Mouse (Mus musculus) brain, embryonic 14.5 days (tissue): ENCODE measurements around the gene Scn8a.

Source experiments
- CTCF ChIP-seq: fragments of 200-500 bp; IDR thresholded peaks from 2 replicates; pipeline ENCODE4 v1.5.1; 2012; ENCODE audit warnings: inconsistent platforms, mild to moderate bottlenecking, moderate library complexity, borderline replicate concordance; ENCODE audit not compliant: insufficient read depth, insufficient read length; ENCODE audit errors: extremely low read depth
- POLR2A ChIP-seq: fragments of 200-500 bp; IDR thresholded peaks from 2 replicates; pipeline ENCODE4 v1.6.1; 2012; ENCODE audit warnings: mild to moderate bottlenecking, inconsistent platforms, borderline replicate concordance; ENCODE audit not compliant: poor library complexity, insufficient read depth, insufficient read length, severe bottlenecking; ENCODE audit errors: extremely low read depth

DNA sequence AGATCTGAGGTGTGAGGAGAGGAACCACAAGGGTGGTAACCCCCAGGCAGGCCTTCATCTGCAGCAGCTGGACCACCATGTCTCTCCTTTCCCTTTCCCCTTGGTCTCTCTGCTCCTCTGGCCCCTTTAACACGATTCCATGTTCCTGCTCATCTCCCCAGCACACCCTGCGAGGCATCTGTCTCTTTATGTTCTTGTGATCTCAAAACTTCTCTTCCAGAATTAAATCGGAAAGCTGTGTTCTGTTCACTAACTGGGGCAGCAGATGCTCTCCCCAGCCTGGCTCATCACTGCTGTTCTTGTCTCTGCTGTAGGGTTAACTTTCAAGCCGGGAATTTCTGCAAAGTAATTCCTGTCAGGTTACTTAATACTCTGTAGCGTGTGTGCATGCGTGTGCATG, 91.3 kb downstream of the Scn8a start:
- no peak for TF ChIP-seq CTCF
- TF ChIP-seq POLR2A, result no peak
